ENCODE assay signal across 8 mouse cellular contexts in genomic region chr2:7509463-7509862, GRCm38 (mm10). TPM values are rescaled to one million over a fixed set of nuclear protein-coding genes. Genes with fewer than 3 reads are reported as not detected.
DNase-seq lines count a peak whose midpoint lies in the region; ATAC-seq and TF ChIP-seq lines count a peak whose summit lies in the region.
"Not testable (repeated sequence)": the region's sequence is repeated elsewhere in the genome, so short reads cannot be mapped to it uniquely, and the experiment has no call there.

Celf2 (minus strand) TSS chr2:7509563.

- DNase-seq in cerebellum, adult 2 months; forebrain, postnatal 0 days; intestine, embryonic 14.5 days (ENCODE audit: low spot score); left cerebral cortex, postnatal 10 days (ENCODE audit: extremely low spot score in 1 of 2, low spot score in 2 of 2): not testable (repeated sequence)

- TF ChIP-seq CTCF in C2C12 (IDR thresholded peaks at IDR 0.05; ENCODE audit: control insufficient read depth, insufficient read depth, insufficient read length); cerebellum, adult 2 months (IDR thresholded peaks at IDR 0.05; ENCODE audit: borderline replicate concordance, insufficient read depth, low read depth, low read length); forebrain, postnatal 0 days (IDR thresholded peaks at IDR 0.05; ENCODE audit: low read depth): not testable (repeated sequence)

- H3K9ac ChIP-seq in forebrain, postnatal 0 days; heart, embryonic 14.5 days (ENCODE audit: low read length); intestine, embryonic 14.5 days (ENCODE audit: low read length); lung, embryonic 16.5 days (ENCODE audit: low read length); neural tube, embryonic 14.5 days (replicated peaks; ENCODE audit: low read depth, low read length): not testable (repeated sequence)

- H3ac ChIP-seq in C2C12 (ENCODE audit: control insufficient read depth, insufficient read length, low read depth): not testable (repeated sequence)

- not testable (repeated sequence) for H3K27me3 ChIP-seq in C2C12 (ENCODE audit: control insufficient read depth, insufficient read depth, insufficient read length); cerebellum, adult 2 months (ENCODE audit: control insufficient read depth, insufficient read depth, low read length); forebrain, postnatal 0 days (ENCODE audit: insufficient read depth, low read length); heart, embryonic 14.5 days (ENCODE audit: control insufficient read depth, insufficient read depth, low read length); intestine, embryonic 14.5 days (replicated peaks; ENCODE audit: control insufficient read depth, insufficient read depth, low read length); lung, embryonic 16.5 days (ENCODE audit: control insufficient read depth, insufficient read depth, low read depth, low read length); neural tube, embryonic 14.5 days (ENCODE audit: control insufficient read depth, insufficient read depth, low read length)

- 96% methylated on average over 9 of the region's 9 CpGs for WGBS in cerebellum, adult 2 months
- 95% methylated on average over 9 of the region's 9 CpGs for WGBS in forebrain, postnatal 0 days
- WGBS in heart, embryonic 14.5 days: 87% methylated on average over 9 of the region's 9 CpGs
- WGBS in intestine, embryonic 14.5 days: 93% methylated on average over 9 of the region's 9 CpGs
- WGBS in lung, embryonic 16.5 days: 86% methylated on average over 9 of the region's 9 CpGs
- WGBS in neural tube, embryonic 14.5 days: 94% methylated on average over 9 of the region's 9 CpGs

- not testable (repeated sequence) for H3K4me1 ChIP-seq in cerebellum, adult 2 months (ENCODE audit: control insufficient read depth, insufficient read depth, low read length); forebrain, postnatal 0 days (ENCODE audit: insufficient read depth); heart, embryonic 14.5 days (ENCODE audit: control insufficient read depth in 2 of 2, insufficient read depth in 2 of 2, low read length in 2 of 2); intestine, embryonic 14.5 days (replicated peaks; ENCODE audit: control insufficient read depth, insufficient read depth, low read length); lung, embryonic 16.5 days (replicated peaks; ENCODE audit: control insufficient read depth, insufficient read depth, low read length); neural tube, embryonic 14.5 days (ENCODE audit: control insufficient read depth, insufficient read depth, low read length)

- TF ChIP-seq POLR2A in cerebellum, adult 2 months (IDR thresholded peaks at IDR 0.05; ENCODE audit: borderline replicate concordance, insufficient read depth, low read length): not testable (repeated sequence)

- not testable (repeated sequence) for H3K36me3 ChIP-seq in C2C12 (ENCODE audit: control insufficient read depth, insufficient read depth); forebrain, postnatal 0 days (ENCODE audit: insufficient read depth); heart, embryonic 14.5 days (ENCODE audit: control insufficient read depth, insufficient read depth, low read length); intestine, embryonic 14.5 days (ENCODE audit: control insufficient read depth, insufficient read depth, low read length); lung, embryonic 16.5 days (ENCODE audit: control insufficient read depth, insufficient read depth, low read length); neural tube, embryonic 14.5 days (ENCODE audit: control insufficient read depth, insufficient read depth, low read length)

- H3K4me2 ChIP-seq in forebrain, postnatal 0 days (ENCODE audit: low read depth); heart, embryonic 14.5 days (ENCODE audit: low read length); intestine, embryonic 14.5 days (ENCODE audit: low read length); lung, embryonic 16.5 days (ENCODE audit: low read depth, low read length); neural tube, embryonic 14.5 days (ENCODE audit: low read depth, low read length): not testable (repeated sequence)

- intact Hi-C loops in left cerebral cortex, postnatal 10 days (cut with DNase I): not testable (repeated sequence)

- H3K79me2 ChIP-seq in C2C12 (ENCODE audit: control insufficient read depth, insufficient read depth): not testable (repeated sequence)

- not testable (repeated sequence) for H3K79me3 ChIP-seq in C2C12 (ENCODE audit: low read depth)

- H3K27ac ChIP-seq in cerebellum, adult 2 months (ENCODE audit: insufficient read depth, low read length); forebrain, postnatal 0 days (ENCODE audit: low read depth, low read length); heart, embryonic 14.5 days (replicated peaks in 1 of 2; ENCODE audit: control insufficient read depth in 1 of 2, insufficient read depth in 1 of 2, low read depth in 2 of 2, low read length in 2 of 2); intestine, embryonic 14.5 days (ENCODE audit: low read depth); lung, embryonic 16.5 days (ENCODE audit: low read length); neural tube, embryonic 14.5 days (ENCODE audit: low read depth, low read length): not testable (repeated sequence)

- not testable (repeated sequence) for ATAC-seq in forebrain, postnatal 0 days; heart, embryonic 14.5 days (ENCODE audit: insufficient number of reproducible peaks, insufficient read depth, low FRiP score, low read depth); intestine, embryonic 14.5 days (replicated peaks; ENCODE audit: low FRiP score, low TSS enrichment, low read depth); lung, embryonic 16.5 days (ENCODE audit: low read depth); neural tube, embryonic 14.5 days (ENCODE audit: low read depth)

- H3K9me3 ChIP-seq in forebrain, postnatal 0 days (ENCODE audit: low read length); heart, embryonic 14.5 days (ENCODE audit: control insufficient read depth, low read length); intestine, embryonic 14.5 days (ENCODE audit: control insufficient read depth, low read length); lung, embryonic 16.5 days (ENCODE audit: control insufficient read depth, low read length); neural tube, embryonic 14.5 days (ENCODE audit: control insufficient read depth, low read length): not testable (repeated sequence)

- H3K4me3 ChIP-seq in C2C12 (ENCODE audit: insufficient read depth, poor library complexity, severe bottlenecking); cerebellum, adult 2 months (replicated peaks; ENCODE audit: insufficient read depth, low read depth, low read length); forebrain, postnatal 0 days (ENCODE audit: low read depth, low read length); heart, embryonic 14.5 days (ENCODE audit: control insufficient read depth in 1 of 2, insufficient read depth in 1 of 2, low read depth in 1 of 2, low read length in 2 of 2); intestine, embryonic 14.5 days (ENCODE audit: low read depth, low read length); lung, embryonic 16.5 days (ENCODE audit: low read length); neural tube, embryonic 14.5 days (ENCODE audit: low read depth, low read length): not testable (repeated sequence)

RNA-seq across cellular contexts. Expression of gene Celf2, which starts in this region (rescaled TPM):
- 14.3 TPM for polyA plus RNA-seq in C2C12 (2012; fragmentation: generic; extraction: Trizol)
- 68.7 and 71.3 TPM in 2 replicates for polyA plus RNA-seq in cerebellum, adult 2 months (2012; rRNA removed)
- 184 and 205 TPM in 2 replicates for total RNA-seq in forebrain, postnatal 0 days (2014; rRNA removed)
- 132 and 185 TPM in 2 replicates for polyA plus RNA-seq in forebrain, postnatal 0 days (2015; fragmentation: Nextera tagmentation; extraction: Ambion mirVana)
- polyA plus RNA-seq in heart, embryonic 14.5 days (2014; fragmentation: Nextera tagmentation; extraction: Ambion mirVana): 66.1 and 66.5 TPM in 2 replicates
- polyA plus RNA-seq in intestine, embryonic 14.5 days (2014; fragmentation: Nextera tagmentation; extraction: Ambion mirVana): 53.5 and 62.4 TPM in 2 replicates
- total RNA-seq in left cerebral cortex, postnatal 10 days (2021): 100 to 1,000 TPM; 575 to 591 TPM
- 86.8 and 92.4 TPM in 2 replicates for polyA plus RNA-seq in lung, embryonic 16.5 days (2015; fragmentation: Nextera tagmentation; extraction: Ambion mirVana)
- polyA plus RNA-seq in neural tube, embryonic 14.5 days (2014; fragmentation: Nextera tagmentation; extraction: Ambion mirVana): 152 and 161 TPM in 2 replicates
